Mouse (Mus musculus) embryonic fibroblast, embryonic 13.5 days (primary cell): ENCODE results near the gene Lsm6.

Experiments
- CTCF ChIP-seq: IDR thresholded peaks from 2 replicates; pipeline ENCODE4 v1.5.1; 2011; ENCODE audit warnings: mild to moderate bottlenecking, control low read depth, low read length, moderate library complexity, borderline replicate concordance; ENCODE audit not compliant: insufficient read depth
- POLR2A ChIP-seq: IDR thresholded peaks from 2 replicates; pipeline ENCODE4 v1.6.1; 2011; ENCODE audit warnings: low read depth, mild to moderate bottlenecking, control low read depth, low read length, moderate library complexity

GRCm38 (mm10) chr8:78820673-78821310 is at the start of gene Lsm6:
- peak; percentile 41 for TF ChIP-seq POLR2A
- TF ChIP-seq CTCF = no peak
